Mouse (Mus musculus): ENCODE data around the gene Glce. TPM values are rescaled to one million over a fixed set of nuclear protein-coding genes. Genes with fewer than 3 reads are reported as not detected.

The Glce gene
- polyA plus RNA-seq, 1 experiment from 2014 or later: 16.0 TPM

DNA sequence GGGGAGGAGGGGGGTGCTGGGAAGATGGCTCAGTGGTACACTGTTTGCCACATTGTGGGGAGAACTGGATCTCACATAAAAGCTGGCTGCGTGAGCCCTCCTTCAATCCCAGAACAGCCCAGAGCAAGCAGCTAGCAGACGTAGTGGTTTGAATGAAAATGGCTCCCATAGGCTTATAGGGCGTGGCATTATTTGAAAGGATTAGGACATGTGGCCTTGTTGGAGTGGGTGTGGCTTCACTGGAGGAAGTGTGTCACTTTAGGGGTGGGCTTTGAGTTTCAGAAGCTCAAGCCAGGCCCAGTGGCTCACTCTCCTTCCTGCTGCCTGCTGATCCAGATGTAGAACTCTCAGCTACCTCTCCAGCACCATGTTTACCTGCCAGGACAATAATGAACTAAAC is 90.2 kb downstream of the Glce start:
- ATAC-seq: no peak
- 91% methylated on average over 3 of the region's 3 CpGs for WGBS

DNA sequence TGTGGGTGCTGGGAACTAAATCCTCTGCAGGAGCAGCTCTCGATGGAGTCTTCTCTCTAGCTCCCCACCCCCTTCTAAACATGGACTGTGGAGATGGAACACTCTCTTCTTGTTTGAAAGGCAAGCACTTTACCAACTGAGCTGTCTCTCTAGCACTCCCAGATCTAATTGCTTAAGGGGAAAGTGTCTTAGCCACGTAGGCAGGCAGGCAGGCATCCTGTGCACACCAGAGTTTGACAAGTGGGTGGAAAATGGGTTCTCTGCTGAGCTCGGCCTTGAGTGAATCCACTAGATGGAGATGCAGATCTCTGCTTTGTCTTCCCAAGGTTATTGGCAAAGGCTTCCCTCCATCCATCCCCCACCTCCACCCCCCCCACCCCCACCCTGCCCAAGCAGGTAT is 94.4 kb downstream of the Glce start:
- H3K27ac ChIP-seq (ENCODE audit: low read depth, low read length): no peak overlapping the region
- DNase-seq (ENCODE audit: low spot score): no peak
- H3K27me3 ChIP-seq (replicated peaks; ENCODE audit: control insufficient read depth, insufficient read depth, low read length): peaks cover 20% of the 10 kb centered on the region
- no peak overlapping the region for H3K9ac ChIP-seq (ENCODE audit: low read length)
- no peak overlapping the region for H3K4me2 ChIP-seq (ENCODE audit: low read length)
- no peaks in the 10 kb centered on the region for H3K9me3 ChIP-seq (replicated peaks; ENCODE audit: control insufficient read depth, low read length)
- no peak overlapping the region for H3K4me3 ChIP-seq (ENCODE audit: low read depth, low read length)
- H3K36me3 ChIP-seq (ENCODE audit: control insufficient read depth, insufficient read depth, low read length): no peaks in the 10 kb centered on the region
- ATAC-seq: no peak
- 44% methylated on average over 3 of the region's 3 CpGs for WGBS
- H3K4me1 ChIP-seq (ENCODE audit: control insufficient read depth, insufficient read depth, low read length): peaks cover 8% of the 10 kb centered on the region

More for the DNA sequence above, 90.2 kb downstream of the Glce start:
- Histone ChIP-seq H3K9ac (ENCODE audit: low read length) (no peak overlapping the region), H3K4me3 (ENCODE audit: low read depth, low read length) (no peak overlapping the region), H3K27ac (ENCODE audit: low read depth, low read length) (no peak overlapping the region), H3K4me1 (ENCODE audit: control insufficient read depth, insufficient read depth, low read length) (no peaks in the 10 kb centered on the region), H3K36me3 (ENCODE audit: control insufficient read depth, insufficient read depth, low read length) (no peaks in the 10 kb centered on the region), H3K27me3 (replicated peaks; ENCODE audit: control insufficient read depth, insufficient read depth, low read length) (peaks cover 2% of the 10 kb centered on the region), H3K9me3 (replicated peaks; ENCODE audit: control insufficient read depth, low read length) (no peaks in the 10 kb centered on the region), H3K4me2 (ENCODE audit: low read length) (no peak overlapping the region)
- no peak for DNase-seq (ENCODE audit: low spot score)

DNA sequence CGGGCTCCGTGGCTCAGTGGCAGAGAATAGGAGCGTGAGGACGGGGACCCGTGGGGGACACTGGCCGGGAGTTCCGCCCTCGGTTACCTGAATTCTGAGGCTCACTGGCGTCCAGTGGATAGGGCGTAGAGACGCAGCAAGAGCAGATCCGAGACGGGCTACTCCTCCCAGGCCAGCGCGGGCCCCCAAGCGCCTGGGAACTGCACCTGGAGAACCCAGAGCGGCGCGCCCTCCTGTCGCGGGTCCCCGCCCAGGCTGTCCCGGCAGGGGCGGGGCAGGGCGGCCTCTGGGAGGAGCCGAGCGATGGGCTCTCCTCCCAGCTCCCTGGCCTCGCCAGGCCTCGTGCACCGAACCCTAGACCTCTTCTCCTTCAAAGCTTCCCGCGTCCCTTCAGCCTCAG is 95.9 kb downstream of the Glce start, which contains the start of gene Paqr5:
Paqr5 (minus strand) TSS at position 257 of the 400 bp plus-strand sequence.
- Histone ChIP-seq H3K4me3 (ENCODE audit: low read depth, low read length) (peak within 1 kb of the TSS; percentile 32), H3K36me3 (ENCODE audit: control insufficient read depth, insufficient read depth, low read length) (no peaks in the 10 kb centered on the region), H3K4me2 (ENCODE audit: low read length) (peak within 1 kb of the TSS; percentile 63), H3K9ac (ENCODE audit: low read length) (peak within 1 kb of the TSS; percentile 25; the same call in 1 of the 2 replicates), H3K4me1 (ENCODE audit: control insufficient read depth, insufficient read depth, low read length) (peaks cover 8% of the 10 kb centered on the region), H3K27me3 (replicated peaks; ENCODE audit: control insufficient read depth, insufficient read depth, low read length) (peaks cover 20% of the 10 kb centered on the region), H3K27ac (ENCODE audit: low read depth, low read length) (no peak within 1 kb of the TSS), H3K9me3 (replicated peaks; ENCODE audit: control insufficient read depth, low read length) (no peaks in the 10 kb centered on the region)
- ATAC-seq (no peak; the same call in 1 of the 2 replicates), DNase-seq (ENCODE audit: low spot score) (peak; percentile 14)
- WGBS: 1% methylated on average over 25 of the region's 32 CpGs

DNA sequence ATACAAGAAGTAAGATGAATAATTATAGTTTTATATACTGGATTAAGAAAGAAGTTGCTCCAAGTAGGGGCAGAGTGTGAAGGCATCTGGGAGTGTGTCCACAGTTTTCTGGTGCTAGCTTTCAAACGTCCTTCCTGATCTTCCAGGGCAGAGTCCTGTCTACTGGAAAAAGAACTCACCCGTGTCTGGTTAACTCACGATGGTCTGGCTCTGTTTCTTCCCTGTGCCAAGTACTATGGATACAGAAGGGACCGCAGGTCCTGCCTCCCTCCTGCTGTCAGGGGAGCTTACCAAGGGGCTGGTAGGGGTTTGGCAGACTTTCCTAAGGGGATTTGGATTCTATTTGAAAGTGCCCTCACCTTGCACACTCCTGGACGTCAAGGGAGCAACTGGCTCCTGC is 97.4 kb downstream of the Glce start:
- no peaks in the 10 kb centered on the region for H3K36me3 ChIP-seq (ENCODE audit: control insufficient read depth, insufficient read depth, low read length)
- no peaks in the 10 kb centered on the region for H3K9me3 ChIP-seq (replicated peaks; ENCODE audit: control insufficient read depth, low read length)
- peaks cover 20% of the 10 kb centered on the region for H3K27me3 ChIP-seq (replicated peaks; ENCODE audit: control insufficient read depth, insufficient read depth, low read length)
- ATAC-seq (no peak), DNase-seq (ENCODE audit: low spot score) (no peak)
- whole genome bisulfite sequencing: 24% methylated on average over 5 of the region's 5 CpGs
- H3K4me3 ChIP-seq (ENCODE audit: low read depth, low read length): no peak overlapping the region
- no peak overlapping the region for H3K27ac ChIP-seq (ENCODE audit: low read depth, low read length)
- no peak overlapping the region for H3K4me2 ChIP-seq (ENCODE audit: low read length)
- no peak overlapping the region for H3K9ac ChIP-seq (ENCODE audit: low read length)
- peaks cover 8% of the 10 kb centered on the region for H3K4me1 ChIP-seq (ENCODE audit: control insufficient read depth, insufficient read depth, low read length)

- Histone ChIP-seq H3K4me2 (ENCODE audit: low read length) (no peak overlapping the region), H3K4me3 (ENCODE audit: low read depth, low read length) (no peak overlapping the region), H3K36me3 (ENCODE audit: control insufficient read depth, insufficient read depth, low read length) (no peaks in the 10 kb centered on the region), H3K4me1 (ENCODE audit: control insufficient read depth, insufficient read depth, low read length) (peaks cover 8% of the 10 kb centered on the region), H3K27me3 (replicated peaks; ENCODE audit: control insufficient read depth, insufficient read depth, low read length) (peaks cover 20% of the 10 kb centered on the region), H3K27ac (ENCODE audit: low read depth, low read length) (no peak overlapping the region), H3K9ac (ENCODE audit: low read length) (no peak overlapping the region), H3K9me3 (replicated peaks; ENCODE audit: control insufficient read depth, low read length) (no peaks in the 10 kb centered on the region)
- no peak for ATAC-seq
- DNase-seq (ENCODE audit: low spot score): no peak
- WGBS: 47% methylated on average over 4 of the region's 4 CpGs
Observed at GRCm38 (mm10) chr9:62023879-62024278, 98.6 kb downstream of the Glce start.

DNA sequence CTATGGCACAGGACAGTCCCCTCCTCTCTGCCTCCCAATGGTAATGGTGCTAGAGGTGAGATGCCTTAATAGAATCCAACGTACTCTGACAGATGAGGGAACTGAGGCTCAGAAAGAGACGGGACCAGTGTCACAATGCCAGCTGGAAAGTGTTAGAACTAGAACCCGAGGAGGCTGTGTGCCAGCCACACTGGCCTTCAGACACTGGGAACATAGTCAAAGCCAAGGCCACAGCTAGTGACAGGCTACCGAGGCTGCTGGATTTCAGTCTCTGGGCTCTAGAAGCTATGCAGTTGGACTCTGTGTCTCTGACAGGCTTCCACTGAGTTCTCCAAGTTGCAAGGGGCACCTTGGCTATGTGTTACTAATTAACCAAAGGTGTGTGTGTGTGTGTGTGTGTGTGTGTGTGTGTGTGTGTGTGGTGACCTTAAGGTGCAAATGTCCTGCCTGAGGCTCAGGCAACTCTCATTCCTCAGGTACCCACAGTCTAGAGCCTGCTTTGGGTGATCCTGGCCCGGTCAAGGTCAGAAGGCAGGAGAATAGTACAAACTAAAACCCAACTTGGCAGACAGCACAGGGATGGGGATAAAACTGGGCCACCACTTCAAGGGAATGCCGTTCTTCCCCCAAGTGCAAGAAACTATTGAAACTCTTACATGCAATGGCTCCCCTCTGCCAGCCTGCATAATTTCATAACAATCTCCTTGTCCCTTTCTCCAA is 99.3 kb downstream of the Glce start:
- H3K27ac ChIP-seq (ENCODE audit: low read depth, low read length): no peak overlapping the region
- H3K27me3 ChIP-seq (replicated peaks; ENCODE audit: control insufficient read depth, insufficient read depth, low read length): peaks cover 20% of the 10 kb centered on the region
- no peaks in the 10 kb centered on the region for H3K9me3 ChIP-seq (replicated peaks; ENCODE audit: control insufficient read depth, low read length)
- WGBS: 84% methylated on average over 6 of the region's 6 CpGs
- H3K4me2 ChIP-seq (ENCODE audit: low read length): no peak overlapping the region
- H3K36me3 ChIP-seq (ENCODE audit: control insufficient read depth, insufficient read depth, low read length): no peaks in the 10 kb centered on the region
- H3K4me3 ChIP-seq (ENCODE audit: low read depth, low read length): no peak overlapping the region
- DNase-seq (ENCODE audit: low spot score): no peak
- peaks cover 8% of the 10 kb centered on the region for H3K4me1 ChIP-seq (ENCODE audit: control insufficient read depth, insufficient read depth, low read length)
- H3K9ac ChIP-seq (ENCODE audit: low read length): no peak overlapping the region
- ATAC-seq: no peak

GRCm38 (mm10) chr9:62021583-62022120 is 100.8 kb downstream of the Glce start:
- Histone ChIP-seq H3K4me1 (ENCODE audit: control insufficient read depth, insufficient read depth, low read length) (peaks cover 4% of the 10 kb centered on the region), H3K9ac (ENCODE audit: low read length) (no peak overlapping the region), H3K4me3 (ENCODE audit: low read depth, low read length) (no peak overlapping the region), H3K27ac (ENCODE audit: low read depth, low read length) (no peak overlapping the region), H3K9me3 (replicated peaks; ENCODE audit: control insufficient read depth, low read length) (no peaks in the 10 kb centered on the region), H3K36me3 (ENCODE audit: control insufficient read depth, insufficient read depth, low read length) (no peaks in the 10 kb centered on the region), H3K27me3 (replicated peaks; ENCODE audit: control insufficient read depth, insufficient read depth, low read length) (peaks cover 12% of the 10 kb centered on the region; the same call in 1 of the 2 replicates), H3K4me2 (ENCODE audit: low read length) (no peak overlapping the region)
- DNase-seq (ENCODE audit: low spot score) (no peak), ATAC-seq (no peak)
- 75% methylated on average over 7 of the region's 7 CpGs for WGBS

DNA sequence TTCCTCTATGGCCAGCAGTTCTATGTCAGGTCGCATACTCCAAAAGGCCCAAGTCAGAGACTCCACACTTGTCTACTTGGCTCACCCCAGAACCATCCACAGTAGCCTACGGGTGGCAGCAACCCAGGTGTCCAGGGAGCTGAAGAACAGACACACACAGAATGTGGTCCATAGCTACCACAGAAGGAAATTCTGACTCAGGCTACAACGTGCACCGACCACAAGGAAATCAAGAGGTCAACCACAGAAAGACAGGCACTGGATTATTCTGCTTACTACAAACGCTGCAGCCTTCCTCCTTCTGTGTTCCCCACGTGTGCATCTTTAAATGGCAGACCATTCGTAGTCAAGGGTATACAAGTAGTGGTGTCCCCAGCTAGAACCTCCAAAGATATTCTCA is 102.2 kb downstream of the Glce start:
- 0 out of 2 replicates have a peak, but pooled peaks cover 2% of the 10 kb centered on the region for H3K27me3 ChIP-seq (replicated peaks; ENCODE audit: control insufficient read depth, insufficient read depth, low read length)
- H3K4me1 ChIP-seq (ENCODE audit: control insufficient read depth, insufficient read depth, low read length): no peaks in the 10 kb centered on the region
- H3K4me2 ChIP-seq (ENCODE audit: low read length): no peak overlapping the region
- WGBS: 83% methylated on average over 7 of the region's 7 CpGs
- no peak overlapping the region for H3K9ac ChIP-seq (ENCODE audit: low read length)
- no peak overlapping the region for H3K4me3 ChIP-seq (ENCODE audit: low read depth, low read length)
- no peak overlapping the region for H3K27ac ChIP-seq (ENCODE audit: low read depth, low read length)
- H3K9me3 ChIP-seq (replicated peaks; ENCODE audit: control insufficient read depth, low read length): no peaks in the 10 kb centered on the region
- H3K36me3 ChIP-seq (ENCODE audit: control insufficient read depth, insufficient read depth, low read length): no peaks in the 10 kb centered on the region
- DNase-seq (ENCODE audit: low spot score): no peak
- no peak for ATAC-seq

All from forebrain, embryonic 14.5 days (tissue).